Mouse (Mus musculus) heart, adult 18-20 months (tissue): Measurements from ENCODE around the gene Mall. TPM values are rescaled to one million over a fixed set of nuclear protein-coding genes. Genes with fewer than 3 reads are reported as not detected.

Source experiments
- DNase-seq, 2 experiments: peaks; one replicate each; pipeline ENCODE4 v3.0.0; 2021 to 2022; ENCODE audit warnings: mixed read lengths in 1 of 2
- total RNA-seq, 2 experiments: library from RNA; stranded (reverse); gene quantifications; 2 replicates each; pipeline ENCODE4 v1.2.3; 2021

Mall gene
- total RNA-seq, 2 experiments from 2014 or later, result 6.7 to 7.0 TPM

- DNase-seq, result peak in 1 of 2 experiments; percentile 38
Observed at GRCm38 (mm10) chr2:127730301-127730997, 717 bp upstream of the Mall start.

- DNase-seq, result peak; percentile 38 to 53
Observed at GRCm38 (mm10) chr2:127728661-127729450, 876 bp downstream of the Mall start.

DNA sequence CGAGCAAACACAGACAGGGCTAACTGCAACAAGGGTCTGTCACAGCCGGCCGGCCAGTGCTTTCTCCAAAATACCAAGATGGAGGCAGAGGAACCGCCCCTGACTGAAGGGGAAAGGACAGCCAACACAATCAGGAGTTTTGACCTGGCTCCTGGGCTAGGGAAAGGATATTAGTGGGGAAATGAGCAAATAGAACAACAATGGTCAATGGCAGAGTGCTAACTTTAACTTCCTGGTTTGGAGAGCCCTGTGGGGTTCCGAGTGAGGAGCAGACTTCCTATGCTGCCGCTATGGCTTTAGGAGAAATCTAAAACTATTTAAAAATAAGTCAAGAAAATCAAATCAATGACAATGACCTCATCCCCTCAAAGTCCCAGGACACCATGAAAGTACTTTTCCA is 1.6 kb downstream of the Mall start:
- peak in 1 of 2 experiments; percentile 56 for DNase-seq

GRCm38 (mm10) chr2:127723193-127723592 is 6.5 kb downstream of the Mall start:
- DNase-seq, result peak in 1 of 2 experiments; percentile 15

- DNase-seq, result peak; percentile 89 to 94
Observed at GRCm38 (mm10) chr2:127722176-127722892, 7.4 kb downstream of the Mall start.

GRCm38 (mm10) chr2:127718839-127719468 is 10.8 kb downstream of the Mall start:
- no peak for DNase-seq

DNA sequence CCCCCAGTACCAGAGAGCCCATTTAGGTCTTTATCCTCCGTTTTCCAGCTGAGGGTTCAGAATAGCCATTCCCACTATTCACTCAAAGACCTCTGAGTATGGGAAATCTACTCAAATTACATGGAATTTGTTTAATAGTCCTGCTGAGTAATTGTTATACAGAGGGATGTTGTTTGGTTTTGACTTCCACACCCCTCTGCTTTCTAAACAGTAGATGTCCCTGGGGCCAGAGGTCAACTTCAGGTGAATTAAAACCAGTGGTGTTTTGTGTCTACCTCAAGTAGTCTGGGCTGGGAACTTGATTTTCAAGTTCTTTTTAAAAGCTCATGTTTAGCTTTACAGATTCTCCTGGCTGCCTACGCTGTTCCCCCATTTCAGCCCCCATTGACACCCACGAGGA is 15.0 kb downstream of the Mall start:
- DNase-seq, result no peak

DNA sequence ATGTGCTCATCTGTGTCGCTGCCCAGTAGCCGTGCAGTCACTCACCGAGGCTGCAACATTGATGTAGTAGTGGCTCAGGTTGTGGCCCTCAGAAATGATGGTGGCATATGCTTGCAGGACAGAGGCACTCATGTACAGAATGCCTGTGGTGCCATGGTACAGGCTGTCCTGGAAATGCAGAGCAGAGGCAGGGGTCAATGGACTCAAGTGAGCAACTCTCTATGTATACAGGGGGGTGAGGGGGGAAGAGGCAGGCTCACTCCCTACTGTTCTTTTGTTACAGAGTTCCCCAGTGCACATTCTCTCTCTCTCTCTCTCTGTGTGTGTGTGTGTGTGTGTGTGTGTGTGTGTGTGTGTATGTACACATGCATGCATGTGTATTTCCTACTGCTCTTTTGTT is 20.9 kb downstream of the Mall start:
- DNase-seq, result no peak

DNA sequence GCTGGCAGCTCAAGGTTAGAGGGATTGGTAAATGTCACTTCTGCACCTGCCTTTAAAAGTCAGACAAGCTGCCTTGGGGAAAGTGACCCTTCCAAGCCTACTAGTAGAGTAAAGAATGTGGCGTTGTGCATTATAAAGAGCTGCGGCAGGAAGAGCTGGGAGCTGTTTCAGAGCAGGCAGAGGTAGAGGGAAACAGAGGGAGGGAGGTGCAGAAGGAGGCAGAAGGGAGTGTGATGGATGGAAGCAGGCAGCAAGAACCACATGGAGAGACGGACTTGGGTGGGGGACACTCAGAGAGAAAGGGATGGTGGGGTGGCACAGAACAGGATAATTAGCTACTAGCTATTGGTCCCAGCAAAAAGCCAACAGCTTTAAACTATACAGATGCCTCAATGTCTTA is 21.7 kb downstream of the Mall start:
- no peak for DNase-seq

DNA sequence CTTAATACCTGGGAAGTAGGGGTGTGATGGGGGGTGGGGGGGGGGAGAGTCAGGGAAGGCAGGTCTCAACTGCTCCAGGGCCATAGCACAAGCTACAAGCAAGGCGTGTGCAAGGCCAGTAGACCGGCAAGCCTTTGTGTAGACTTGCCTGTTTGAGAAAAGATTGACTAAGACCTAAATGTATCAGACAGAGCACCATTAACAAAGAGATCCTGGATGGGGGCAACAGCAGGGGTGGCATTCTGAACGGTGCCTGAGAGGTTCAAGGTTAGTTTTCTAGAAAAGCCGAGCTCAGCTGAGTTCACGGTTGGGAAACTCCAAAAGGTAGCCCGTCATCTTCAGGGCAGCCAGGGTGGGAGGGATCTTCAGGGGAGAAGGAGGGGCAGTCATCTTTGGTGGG is 24.5 kb downstream of the Mall start:
- no peak for DNase-seq

- no peak for DNase-seq
Observed at GRCm38 (mm10) chr2:127689239-127689638, 40.5 kb downstream of the Mall start.

DNA sequence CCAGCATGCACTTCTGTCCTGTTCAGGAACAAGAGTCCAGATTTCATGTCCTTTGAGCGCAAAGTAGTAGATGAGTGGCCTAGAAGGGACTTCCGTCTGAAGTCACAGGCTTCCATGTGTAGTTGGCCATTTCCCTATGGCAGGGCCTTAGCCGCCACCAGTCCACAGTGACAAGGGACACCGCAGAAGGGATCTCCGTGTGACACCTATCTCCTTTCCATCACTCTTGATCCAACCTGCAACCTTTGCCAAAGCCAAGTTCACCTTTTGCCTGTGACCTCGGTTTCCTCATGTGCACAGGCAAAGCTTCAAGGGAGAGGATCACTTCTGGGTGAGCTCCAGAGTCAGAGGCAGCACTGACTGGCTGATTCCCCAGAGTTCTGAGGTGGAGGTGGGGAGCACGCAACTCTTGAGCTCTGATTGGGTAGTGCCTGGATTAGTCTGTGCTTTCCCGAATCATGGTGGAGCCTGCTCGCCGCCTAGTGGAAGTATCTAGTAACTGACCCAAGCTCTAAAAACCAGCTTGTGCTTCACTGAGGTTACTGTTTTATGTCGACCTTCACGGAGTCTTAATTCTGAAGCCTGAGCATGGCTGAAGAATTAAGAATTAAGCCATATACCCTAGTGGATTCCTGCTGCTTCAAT is 45.9 kb downstream of the Mall start:
- DNase-seq, result peak; percentile 59 to 60

- DNase-seq, result peak in 1 of 2 experiments; percentile 45
Observed at GRCm38 (mm10) chr2:127667843-127668506, 61.8 kb downstream of the Mall start.

DNA sequence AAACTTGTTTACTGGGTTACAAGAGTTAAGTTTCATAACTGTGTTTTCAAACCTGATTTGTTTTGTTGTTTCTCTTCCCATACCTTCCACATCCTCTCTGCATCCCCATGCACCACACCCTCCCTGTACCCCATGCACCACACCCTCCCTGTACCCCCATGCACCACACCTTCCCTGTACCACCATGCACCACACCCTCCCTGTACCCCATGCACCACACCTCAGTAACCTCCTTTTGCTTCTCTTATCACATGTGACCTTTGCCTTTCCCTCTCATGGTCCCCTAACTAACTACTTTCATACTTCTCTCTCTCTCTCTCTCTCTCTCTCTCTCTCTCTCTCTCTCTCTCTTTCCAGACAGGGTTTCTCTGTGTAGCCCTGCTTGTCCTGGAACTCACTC is 62.7 kb downstream of the Mall start:
- DNase-seq, result no peak

- DNase-seq, result no peak
Observed at GRCm38 (mm10) chr2:127662708-127663107, 67.0 kb downstream of the Mall start.

DNA sequence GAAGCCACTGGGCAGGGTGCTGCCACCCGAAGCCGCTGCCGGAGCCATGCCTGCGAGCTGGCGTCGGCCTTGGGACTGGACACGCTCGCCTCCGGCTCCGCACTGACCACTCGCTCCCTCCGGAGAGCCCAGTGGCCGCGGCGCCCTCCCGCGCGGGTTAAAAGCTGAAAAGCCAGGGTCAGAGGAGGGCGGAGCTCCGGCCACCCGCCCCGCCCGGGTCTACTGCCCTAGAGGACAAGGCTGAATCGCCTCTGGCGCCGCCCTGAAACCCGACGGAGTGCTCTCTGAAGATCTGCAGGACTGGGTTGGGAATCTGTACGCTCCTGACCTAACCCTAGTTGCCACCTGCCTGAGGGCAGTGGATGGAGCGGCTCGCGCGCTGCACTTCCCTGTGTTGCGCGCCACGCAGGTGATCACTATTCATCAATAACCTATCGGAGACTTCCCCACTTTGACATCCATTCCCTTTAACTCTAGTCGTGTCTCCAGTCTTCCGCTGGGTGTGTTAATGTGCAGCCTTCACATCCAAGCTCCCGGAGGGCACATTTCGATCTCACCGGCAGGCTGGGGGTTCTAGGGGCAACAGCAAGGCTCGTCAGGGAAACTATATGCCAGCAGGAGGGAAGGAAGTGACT is 73.5 kb downstream of the Mall start, which contains the start of gene Mal:
Gene Mal (minus strand): TSS at position 610 of the 635 bp plus-strand sequence.
- peak; percentile 61 to 71 for DNase-seq

GRCm38 (mm10) chr2:127655419-127655818 is 74.3 kb downstream of the Mall start:
- peak in 1 of 2 experiments; percentile 10 for DNase-seq

DNA sequence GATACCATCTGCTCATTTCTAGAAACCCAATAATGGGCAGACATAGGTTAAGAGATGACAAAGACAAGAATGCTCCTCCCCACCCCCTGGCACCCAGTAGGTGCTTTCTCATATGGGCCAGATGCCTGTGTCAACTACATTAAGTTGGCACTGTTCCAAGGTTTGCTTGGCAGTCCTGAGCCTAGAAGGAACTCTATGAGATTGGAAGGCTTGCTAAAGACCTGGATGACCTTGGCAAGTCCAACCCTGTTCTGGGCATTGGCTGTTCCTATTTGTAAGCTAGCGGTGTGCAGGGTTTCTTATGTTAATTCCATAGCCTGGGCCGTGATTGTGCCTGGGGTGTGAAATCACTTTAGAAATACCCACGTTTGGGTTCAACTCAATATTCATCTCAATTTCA is 74.9 kb downstream of the Mall start:
- no peak for DNase-seq
